Mouse (Mus musculus) lung, embryonic 14.5 days (tissue): ENCODE data around the gene Zfp984. TPM values are rescaled to one million over a fixed set of nuclear protein-coding genes. Genes with fewer than 3 reads are reported as not detected.
"Not testable (repeated sequence)": the region's sequence is repeated elsewhere in the genome, so short reads cannot be mapped to it uniquely, and the experiment has no call there.

ENCODE experiments used
- ATAC-seq: fragments of 200-750 bp; cut with Nextera tagmentation; 2 replicates; pipeline ENCODE4 v1.8.0; 2017; ENCODE audit warnings: mild to moderate bottlenecking, moderate TSS enrichment, moderate library complexity; ENCODE audit not compliant: insufficient read depth
- DNase-seq: peaks from one replicate; pipeline ENCODE4 v3.0.0-alpha.2; 2015
- H3K27ac ChIP-seq: fragments of 300-500 bp; sonication (generic); 2 replicates; pipeline ENCODE4 v1.5.1; 2014; ENCODE audit warnings: low read depth, mild to moderate bottlenecking, moderate library complexity
- H3K27me3 ChIP-seq: fragments of 300-500 bp; sonication (generic); 2 replicates; pipeline ENCODE4 v1.6.1; 2014; ENCODE audit warnings: low read length, control low read depth; ENCODE audit not compliant: insufficient read depth
- H3K36me3 ChIP-seq: fragments of 300-500 bp; sonication (generic); 2 replicates; pipeline ENCODE4 v1.6.1; 2014; ENCODE audit warnings: control low read depth; ENCODE audit not compliant: insufficient read depth
- H3K4me1 ChIP-seq: fragments of 300-500 bp; sonication (generic); 2 replicates; pipeline ENCODE4 v1.6.1; 2014; ENCODE audit warnings: antibody characterized with exemption, control low read depth; ENCODE audit not compliant: insufficient read depth
- H3K4me2 ChIP-seq: fragments of 300-500 bp; sonication (generic); 2 replicates; pipeline ENCODE4 v1.6.1; 2014; ENCODE audit warnings: mild to moderate bottlenecking
- H3K4me3 ChIP-seq: fragments of 300-500 bp; sonication (generic); 2 replicates; pipeline ENCODE4 v1.5.1; 2014; ENCODE audit warnings: low read depth, low read length
- H3K9ac ChIP-seq: fragments of 300-500 bp; sonication (generic); 2 replicates; pipeline ENCODE4 v1.6.1; 2014
- H3K9me3 ChIP-seq: fragments of 300-500 bp; sonication (generic); 2 replicates; pipeline ENCODE4 v1.6.1; 2016; ENCODE audit warnings: low read depth, low read length, control low read depth
- WGBS: fragments of 180-500 bp; shearing (Covaris S2); extraction: QIAGEN DNeasy Blood & Tissue Kit; methylation state at CpG from one replicate; pipeline ENCODE4 v1.1.7; 2014; 5-methylcytosine and 5-hydroxymethylcytosine counted together
- polyA plus RNA-seq: library from polyadenylated mRNA; unstranded; fragments of >200 nt; fragmentation: Nextera tagmentation; extraction: Ambion mirVana; gene quantifications from 2 replicates; pipeline ENCODE4 v1.2.1, GENCODE M21; 2014

Gene Zfp984
- polyA plus RNA-seq, 1 experiment from 2014 or later, result 8.6 TPM

GRCm38 (mm10) chr4:147791729-147792128 lies 17.9 kb downstream of the Zfp984 start:
- not testable (repeated sequence) for H3K27ac ChIP-seq, H3K4me2 ChIP-seq, H3K27me3 ChIP-seq, ATAC-seq, DNase-seq, H3K4me1 ChIP-seq, H3K36me3 ChIP-seq, H3K9ac ChIP-seq, H3K4me3 ChIP-seq
- H3K9me3 ChIP-seq, result peaks cover 14% of the 10 kb centered on the region; the same call in 1 of the 2 replicates

- 93% methylated on average over 14 of the region's 15 CpGs for WGBS
- H3K4me1 ChIP-seq, H3K9ac ChIP-seq, H3K4me2 ChIP-seq, DNase-seq, H3K36me3 ChIP-seq, ATAC-seq, H3K4me3 ChIP-seq, H3K27ac ChIP-seq, H3K27me3 ChIP-seq, H3K9me3 ChIP-seq: not testable (repeated sequence)
Observed at GRCm38 (mm10) chr4:147746255-147746654, 63.3 kb downstream of the Zfp984 start.

DNA sequence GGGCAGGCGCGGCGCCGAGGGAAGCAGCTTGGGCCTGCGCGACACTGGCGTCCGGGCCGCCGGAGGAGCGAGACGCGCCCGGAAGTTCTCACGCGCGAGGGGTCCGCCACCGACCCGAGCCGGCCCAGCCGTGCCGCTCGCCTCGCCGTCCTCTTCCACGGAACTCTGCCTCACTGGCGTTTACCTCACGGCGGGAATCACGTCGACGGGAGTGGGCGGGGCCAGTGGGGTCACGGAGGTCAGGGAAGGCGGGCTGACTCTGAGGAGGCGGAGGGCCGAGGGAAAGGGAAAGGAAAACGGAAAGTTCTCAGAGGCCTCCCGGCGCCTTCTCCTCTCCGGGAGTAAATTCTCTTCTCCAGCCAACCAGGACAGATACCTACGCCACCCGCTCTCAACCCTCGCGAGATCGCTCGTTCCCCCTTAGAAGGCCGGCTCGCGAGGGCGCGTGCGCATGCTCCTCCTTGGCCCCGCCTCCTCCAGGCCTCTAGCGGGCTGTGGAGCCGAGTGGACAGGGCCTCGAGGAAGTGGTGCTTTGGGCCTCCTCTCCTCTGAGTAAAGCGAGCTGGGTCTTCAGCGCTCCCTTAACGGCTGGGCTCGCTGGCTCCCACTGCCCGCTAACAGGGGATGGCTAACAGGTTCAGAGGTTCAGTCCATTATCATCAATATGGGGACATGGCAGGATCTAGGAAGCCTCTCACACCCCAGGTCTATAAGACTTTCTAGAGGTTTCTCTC lies 70.8 kb downstream of the Zfp984 start:
- H3K27ac ChIP-seq, H3K9me3 ChIP-seq, H3K27me3 ChIP-seq, H3K4me1 ChIP-seq, H3K36me3 ChIP-seq, ATAC-seq, H3K9ac ChIP-seq: not testable (repeated sequence)
- Histone ChIP-seq H3K4me3 (peak overlapping the region; percentile 30), H3K4me2 (peak overlapping the region; percentile 53)
- WGBS, result 27% methylated on average over 57 of the region's 63 CpGs
- peak; percentile 7 for DNase-seq

Other genes with a start within 250 kb of the Zfp984 start
- gene Zfp979, start 167.3 kb downstream of the Zfp984 start, polyA plus RNA-seq, result 3.7 and 5.0 TPM in 2 replicates
- not detected in 2 replicates for gene Zfp534, start 107.2 kb downstream of the Zfp984 start, polyA plus RNA-seq
- 4.5 and 6.6 TPM in 2 replicates for gene Zfp933, start 38.6 kb upstream of the Zfp984 start, polyA plus RNA-seq
- gene Miip, start 59.0 kb upstream of the Zfp984 start, polyA plus RNA-seq, result 32.7 and 39.1 TPM in 2 replicates
- 9.5 and 11.5 TPM in 2 replicates for gene Fv1, start 59.2 kb upstream of the Zfp984 start, polyA plus RNA-seq
- 31.7 and 32.6 TPM in 2 replicates for gene Mfn2, start 94.9 kb upstream of the Zfp984 start, polyA plus RNA-seq
- 40.0 and 42.4 TPM in 2 replicates for gene Plod1, start 127.0 kb upstream of the Zfp984 start, polyA plus RNA-seq
- 20.2 and 22.5 TPM in 2 replicates for gene 2510039O18Rik, start 131.1 kb upstream of the Zfp984 start, polyA plus RNA-seq
- not detected in 2 replicates for gene Nppb, start 176.0 kb upstream of the Zfp984 start, polyA plus RNA-seq
- 17.4 TPM in 1 of 2 replicates, not detected in the other for gene Nppa, start 190.9 kb upstream of the Zfp984 start, polyA plus RNA-seq
- 3.6 and 4.2 TPM in 2 replicates for gene Clcn6, start 229.0 kb upstream of the Zfp984 start, polyA plus RNA-seq
- gene Mthfr, start 229.3 kb upstream of the Zfp984 start, polyA plus RNA-seq, result 18.7 and 20.4 TPM in 2 replicates